Mouse (Mus musculus): ENCODE data around the gene Arhgef15. TPM values are rescaled to one million over a fixed set of nuclear protein-coding genes. Genes with fewer than 3 reads are reported as not detected.
A peak's percentile ranks its signal among the peaks of the same experiment; 100 is the strongest.
"Not testable (repeated sequence)": the region's sequence is repeated elsewhere in the genome, so short reads cannot be mapped to it uniquely, and the experiment has no call there.

Arhgef15 gene
- polyA plus RNA-seq, 1 experiment, result 4.5 TPM

- Histone ChIP-seq H3K4me1 (ENCODE audit: control insufficient read depth, insufficient read depth, low read length) (peaks cover 1% of the 10 kb centered on the region; the same call in 1 of the 2 replicates), H3K27ac (ENCODE audit: control insufficient read depth, insufficient read depth, low read depth, low read length, poor library complexity) (no peak overlapping the region), H3K4me3 (replicated peaks; ENCODE audit: control insufficient read depth, low read depth, low read length) (no peak overlapping the region)
- no peak for TF ChIP-seq CTCF (IDR thresholded peaks at IDR 0.05; ENCODE audit: control insufficient read depth, insufficient read depth, low read length)
- no peak for TF ChIP-seq POLR2A (IDR thresholded peaks at IDR 0.05; ENCODE audit: borderline replicate concordance, control insufficient read depth, low read depth, low read length)
- 90% methylated on average over 11 of the region's 11 CpGs for WGBS
Observed at GRCm38 (mm10) chr11:68987365-68987882, 30.1 kb upstream of the Arhgef15 start.

DNA sequence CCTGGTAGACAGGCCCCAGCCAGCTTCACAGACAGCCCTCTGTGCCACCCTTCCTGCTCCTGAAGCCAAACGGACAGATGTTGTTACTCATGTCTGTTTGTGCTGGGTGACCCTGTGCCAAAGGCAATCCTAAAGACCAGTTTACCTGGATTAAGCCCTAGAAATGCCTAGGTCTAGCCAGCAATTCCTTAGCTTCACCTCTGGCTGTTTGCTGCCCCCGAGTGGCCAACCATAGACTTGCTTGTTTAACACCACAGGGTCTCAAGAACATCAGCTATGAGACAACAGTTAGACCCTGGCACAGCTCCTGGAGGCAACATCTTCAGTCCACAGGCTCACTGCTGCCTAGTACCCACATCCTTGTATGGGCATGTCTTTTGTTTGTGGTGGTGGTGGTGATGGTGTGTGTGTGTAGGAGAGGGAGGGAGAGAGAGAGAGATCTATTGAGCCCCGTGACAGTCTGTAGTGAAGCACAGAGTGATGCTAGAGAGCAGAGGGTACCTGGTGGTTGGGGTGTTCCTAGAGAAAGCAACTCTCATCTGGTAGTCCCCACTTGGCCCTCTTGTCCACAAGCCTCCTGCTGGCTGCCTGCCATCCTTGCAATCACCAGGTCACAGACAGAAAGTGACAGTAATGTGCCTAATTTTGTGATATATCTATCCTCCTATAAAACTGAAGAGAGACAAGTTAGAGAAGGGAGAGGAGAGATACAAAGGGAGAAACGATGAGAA, 25.5 kb upstream of the Arhgef15 start:
- 20% methylated on average over 4 of the region's 4 CpGs for WGBS
- H3K4me1 ChIP-seq (ENCODE audit: control insufficient read depth, insufficient read depth, low read length), result peaks cover 1% of the 10 kb centered on the region; the same call in 1 of the 2 replicates
- no peak overlapping the region for H3K4me3 ChIP-seq (replicated peaks; ENCODE audit: control insufficient read depth, low read depth, low read length)
- no peak overlapping the region for H3K27ac ChIP-seq (ENCODE audit: control insufficient read depth, insufficient read depth, low read depth, low read length, poor library complexity)
- TF ChIP-seq POLR2A (IDR thresholded peaks at IDR 0.05; ENCODE audit: borderline replicate concordance, control insufficient read depth, low read depth, low read length) (no peak), CTCF (IDR thresholded peaks at IDR 0.05; ENCODE audit: control insufficient read depth, insufficient read depth, low read length) (peak; percentile 82)

- no peak overlapping the region for H3K27ac ChIP-seq (ENCODE audit: control insufficient read depth, insufficient read depth, low read depth, low read length, poor library complexity)
- H3K4me1 ChIP-seq (ENCODE audit: control insufficient read depth, insufficient read depth, low read length), result peaks cover 1% of the 10 kb centered on the region; the same call in 1 of the 2 replicates
- WGBS, result 61% methylated on average over 3 of the region's 3 CpGs
- no peak for TF ChIP-seq CTCF (IDR thresholded peaks at IDR 0.05; ENCODE audit: control insufficient read depth, insufficient read depth, low read length)
- no peak for TF ChIP-seq POLR2A (IDR thresholded peaks at IDR 0.05; ENCODE audit: borderline replicate concordance, control insufficient read depth, low read depth, low read length)
- no peak overlapping the region for H3K4me3 ChIP-seq (replicated peaks; ENCODE audit: control insufficient read depth, low read depth, low read length)
Observed at GRCm38 (mm10) chr11:68980919-68981318, 23.6 kb upstream of the Arhgef15 start.

GRCm38 (mm10) chr11:68979320-68979733, 22.0 kb upstream of the Arhgef15 start:
- no peak for TF ChIP-seq CTCF (IDR thresholded peaks at IDR 0.05; ENCODE audit: control insufficient read depth, insufficient read depth, low read length)
- TF ChIP-seq POLR2A (IDR thresholded peaks at IDR 0.05; ENCODE audit: borderline replicate concordance, control insufficient read depth, low read depth, low read length), result no peak
- Histone ChIP-seq H3K4me1 (ENCODE audit: control insufficient read depth, insufficient read depth, low read length) (peaks cover 1% of the 10 kb centered on the region; the same call in 1 of the 2 replicates), H3K27ac (ENCODE audit: control insufficient read depth, insufficient read depth, low read depth, low read length, poor library complexity) (no peak overlapping the region), H3K4me3 (replicated peaks; ENCODE audit: control insufficient read depth, low read depth, low read length) (no peak overlapping the region)
- 22% methylated on average over 5 of the region's 5 CpGs for whole genome bisulfite sequencing

DNA sequence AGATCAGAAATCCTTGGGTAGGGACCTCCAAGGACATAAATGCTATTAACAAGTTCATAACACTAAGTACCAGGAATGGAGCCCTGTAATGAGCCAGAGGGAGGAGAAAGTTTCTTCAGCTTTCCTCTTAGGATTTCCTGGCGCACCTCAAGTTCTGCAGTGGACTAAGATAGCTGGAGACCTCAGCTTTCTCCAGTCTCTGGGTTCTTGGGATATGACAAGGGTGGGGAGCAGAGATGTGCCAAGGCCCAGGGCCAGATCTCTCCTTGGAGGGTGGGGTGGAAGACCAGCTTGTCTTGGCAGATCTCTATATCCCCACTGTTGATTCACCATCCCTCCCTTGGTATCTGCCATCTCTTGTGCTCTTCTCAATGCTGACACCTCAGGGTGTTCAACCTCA, 18.3 kb upstream of the Arhgef15 start:
- WGBS, result 81% methylated on average over 1 of the region's 1 CpGs
- H3K4me1 ChIP-seq (ENCODE audit: control insufficient read depth, insufficient read depth, low read length), result no peaks in the 10 kb centered on the region
- no peak for TF ChIP-seq CTCF (IDR thresholded peaks at IDR 0.05; ENCODE audit: control insufficient read depth, insufficient read depth, low read length)
- no peak for TF ChIP-seq POLR2A (IDR thresholded peaks at IDR 0.05; ENCODE audit: borderline replicate concordance, control insufficient read depth, low read depth, low read length)
- H3K27ac ChIP-seq (ENCODE audit: control insufficient read depth, insufficient read depth, low read depth, low read length, poor library complexity), result no peak overlapping the region
- no peak overlapping the region for H3K4me3 ChIP-seq (replicated peaks; ENCODE audit: control insufficient read depth, low read depth, low read length)

DNA sequence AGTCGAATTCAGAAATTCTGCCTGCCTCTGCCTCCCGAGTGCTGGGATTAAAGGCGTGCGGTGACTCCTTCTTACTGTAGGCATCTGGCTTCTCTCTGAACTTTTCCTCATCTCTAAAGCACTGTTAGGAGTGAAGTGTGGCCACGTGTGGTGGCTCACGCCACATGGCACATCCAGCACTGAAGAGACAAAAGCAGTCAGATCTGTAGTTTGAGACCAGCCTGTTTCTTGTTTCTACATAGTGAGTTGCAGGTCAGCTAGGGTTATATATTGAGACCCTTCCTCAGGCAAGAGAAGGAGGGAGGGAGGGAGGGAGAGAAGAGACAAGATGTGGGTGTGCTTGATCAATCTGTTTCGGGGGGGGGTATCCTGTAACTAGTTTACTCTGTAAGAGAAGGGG, 17.8 kb upstream of the Arhgef15 start, which contains the start of gene Rangrf:
Gene Rangrf, minus strand, starts transcription at position 101 of the 400 bp plus-strand sequence.
- no peak for TF ChIP-seq POLR2A (IDR thresholded peaks at IDR 0.05; ENCODE audit: borderline replicate concordance, control insufficient read depth, low read depth, low read length)
- TF ChIP-seq CTCF (IDR thresholded peaks at IDR 0.05; ENCODE audit: control insufficient read depth, insufficient read depth, low read length), result no peak
- Histone ChIP-seq H3K4me1 (ENCODE audit: control insufficient read depth, insufficient read depth, low read length) (no peaks in the 10 kb centered on the region), H3K4me3 (replicated peaks; ENCODE audit: control insufficient read depth, low read depth, low read length) (no peak within 1 kb of the TSS), H3K27ac (ENCODE audit: control insufficient read depth, insufficient read depth, low read depth, low read length, poor library complexity) (no peak within 1 kb of the TSS)
- 81% methylated on average over 7 of the region's 7 CpGs for WGBS

- TF ChIP-seq POLR2A (IDR thresholded peaks at IDR 0.05; ENCODE audit: borderline replicate concordance, control insufficient read depth, low read depth, low read length), result no peak
- TF ChIP-seq CTCF (IDR thresholded peaks at IDR 0.05; ENCODE audit: control insufficient read depth, insufficient read depth, low read length), result no peak
- WGBS, result 52% methylated on average over 6 of the region's 6 CpGs
- peak overlapping the region; percentile 26 for H3K4me3 ChIP-seq (replicated peaks; ENCODE audit: control insufficient read depth, low read depth, low read length)
- H3K4me1 ChIP-seq (ENCODE audit: control insufficient read depth, insufficient read depth, low read length), result no peaks in the 10 kb centered on the region
- no peak overlapping the region for H3K27ac ChIP-seq (ENCODE audit: control insufficient read depth, insufficient read depth, low read depth, low read length, poor library complexity)
Observed at GRCm38 (mm10) chr11:68974059-68974450, 16.8 kb upstream of the Arhgef15 start.

DNA sequence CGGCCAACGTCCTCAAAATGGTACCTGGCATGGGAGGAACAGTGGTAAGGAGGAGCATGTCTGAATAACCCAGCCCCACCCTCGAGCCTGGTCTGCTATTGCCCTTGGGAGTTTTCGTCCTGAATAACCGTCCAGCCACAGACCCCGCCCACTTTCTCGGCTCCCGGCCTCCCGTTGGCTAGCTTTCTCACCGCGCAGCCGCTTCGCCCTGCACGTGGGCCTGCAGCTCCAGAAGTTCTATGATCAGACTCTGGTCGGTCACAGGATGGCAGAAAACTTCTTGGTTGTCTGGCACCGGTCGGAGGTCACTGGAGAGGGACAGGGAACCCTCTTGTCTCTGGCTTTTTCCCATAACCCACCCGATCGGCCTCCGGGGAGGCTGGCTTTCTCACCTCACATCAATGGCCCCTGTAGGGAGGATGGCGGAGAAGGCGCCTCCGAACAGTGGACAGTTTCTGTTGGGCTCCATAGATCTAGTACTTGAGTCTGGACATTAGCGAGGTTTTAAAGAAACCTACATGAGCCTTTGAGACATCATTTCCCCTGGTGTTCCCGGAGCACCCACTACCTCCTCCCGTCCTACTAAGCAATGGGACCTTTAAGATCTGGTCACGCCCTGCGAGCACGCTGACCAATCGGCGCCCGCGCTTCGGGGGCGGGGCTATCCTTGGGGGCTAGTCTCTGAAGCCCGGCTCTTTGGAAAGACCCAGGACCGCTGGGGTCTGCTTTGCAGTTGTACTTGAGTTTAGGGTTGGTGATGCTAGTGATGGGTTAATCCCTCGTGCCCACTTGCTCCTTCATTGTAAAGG, 16.2 kb upstream of the Arhgef15 start:
- H3K4me1 ChIP-seq (ENCODE audit: control insufficient read depth, insufficient read depth, low read length); H3K27ac ChIP-seq (ENCODE audit: control insufficient read depth, insufficient read depth, low read depth, low read length, poor library complexity): not testable (repeated sequence)
- under 1% methylated on average over 38 of the region's 38 CpGs for WGBS
- H3K4me3 ChIP-seq (replicated peaks; ENCODE audit: control insufficient read depth, low read depth, low read length), result peak overlapping the region; percentile 62

Measured in bone marrow, adult 2 months (tissue).